Mouse (Mus musculus) bone marrow macrophage, adult 2 months (primary cell): ENCODE results near the gene 2310030G06Rik. TPM values are rescaled to one million over a fixed set of nuclear protein-coding genes. Genes with fewer than 3 reads are reported as not detected.

Experiments used
- H3K27ac ChIP-seq: 2 replicates; pipeline ENCODE4 v1.5.1; 2012; ENCODE audit warnings: low read depth, low read length; ENCODE audit not compliant: insufficient read depth
- H3K4me1 ChIP-seq: 2 replicates; pipeline ENCODE4 v1.6.1; 2012; ENCODE audit warnings: low read length; ENCODE audit not compliant: control insufficient read depth, insufficient read depth
- H3K4me3 ChIP-seq: 2 replicates; pipeline ENCODE4 v1.5.1; 2012; ENCODE audit warnings: mild to moderate bottlenecking, low read length, moderate library complexity; ENCODE audit not compliant: insufficient read depth
- CTCF ChIP-seq: IDR thresholded peaks from 2 replicates; pipeline ENCODE4 v1.5.1; 2012; ENCODE audit warnings: low read depth, mild to moderate bottlenecking, low read length, moderate library complexity
- POLR2A ChIP-seq: IDR thresholded peaks from 2 replicates; pipeline ENCODE4 v1.6.1; 2012; ENCODE audit warnings: mild to moderate bottlenecking, low read depth, low read length, borderline replicate concordance
- polyA plus RNA-seq: library from polyadenylated mRNA; stranded (reverse); fragments of >200 nt; gene quantifications from 2 replicates; pipeline ENCODE4 v1.2.4, GENCODE M21; 2012; ENCODE audit not compliant: missing spikeins, insufficient read depth, insufficient read length

2310030G06Rik gene
- polyA plus RNA-seq, 1 experiment: not detected

DNA sequence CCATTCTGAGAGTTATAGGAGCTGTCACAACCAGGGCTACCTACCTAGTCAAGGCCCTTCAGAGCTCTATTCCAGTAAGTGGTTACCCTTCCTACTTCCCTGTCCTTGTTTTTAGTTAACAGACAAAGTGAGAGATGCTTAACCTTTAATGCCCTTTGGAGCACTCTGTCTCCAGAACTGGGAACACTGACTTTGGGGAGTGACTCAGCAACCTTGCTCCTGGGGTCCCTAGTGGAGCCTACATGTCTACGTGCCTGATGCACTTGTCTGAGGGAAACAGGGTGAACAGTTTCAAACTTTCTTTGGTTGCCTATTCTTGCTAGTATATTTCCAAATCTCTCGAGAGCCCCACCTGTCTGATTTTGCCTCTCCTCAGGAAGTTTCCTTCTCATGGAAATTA lies 3.6 kb downstream of the 2310030G06Rik start:
- Histone ChIP-seq H3K4me1 (0 out of 2 replicates have a peak, but pooled peaks cover 5% of the 10 kb centered on the region), H3K4me3 (no peak overlapping the region), H3K27ac (no peak overlapping the region)
- TF ChIP-seq POLR2A (no peak), CTCF (no peak)

DNA sequence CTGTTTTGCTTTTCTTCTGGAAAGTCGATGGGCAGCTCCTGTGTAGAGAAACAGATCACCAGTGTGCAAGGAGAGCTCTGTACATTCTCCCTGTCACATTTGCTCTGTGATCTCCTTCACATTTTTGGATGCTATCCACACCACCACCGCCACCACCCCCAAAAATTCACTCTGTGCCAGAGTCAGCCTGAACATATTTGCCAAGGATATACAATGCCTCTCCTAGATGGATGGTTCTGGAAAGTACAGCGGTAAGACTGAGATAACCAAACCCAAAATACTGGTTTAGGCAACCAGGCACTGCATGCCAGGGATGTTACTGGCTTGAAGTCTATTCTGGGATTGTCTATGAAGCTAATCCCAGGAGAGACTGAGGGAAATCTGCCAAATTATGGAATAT lies 4.1 kb downstream of the 2310030G06Rik start:
- TF ChIP-seq CTCF: no peak
- Histone ChIP-seq H3K4me1 (0 out of 2 replicates have a peak, but pooled peaks cover 5% of the 10 kb centered on the region), H3K4me3 (no peak overlapping the region), H3K27ac (no peak overlapping the region)

DNA sequence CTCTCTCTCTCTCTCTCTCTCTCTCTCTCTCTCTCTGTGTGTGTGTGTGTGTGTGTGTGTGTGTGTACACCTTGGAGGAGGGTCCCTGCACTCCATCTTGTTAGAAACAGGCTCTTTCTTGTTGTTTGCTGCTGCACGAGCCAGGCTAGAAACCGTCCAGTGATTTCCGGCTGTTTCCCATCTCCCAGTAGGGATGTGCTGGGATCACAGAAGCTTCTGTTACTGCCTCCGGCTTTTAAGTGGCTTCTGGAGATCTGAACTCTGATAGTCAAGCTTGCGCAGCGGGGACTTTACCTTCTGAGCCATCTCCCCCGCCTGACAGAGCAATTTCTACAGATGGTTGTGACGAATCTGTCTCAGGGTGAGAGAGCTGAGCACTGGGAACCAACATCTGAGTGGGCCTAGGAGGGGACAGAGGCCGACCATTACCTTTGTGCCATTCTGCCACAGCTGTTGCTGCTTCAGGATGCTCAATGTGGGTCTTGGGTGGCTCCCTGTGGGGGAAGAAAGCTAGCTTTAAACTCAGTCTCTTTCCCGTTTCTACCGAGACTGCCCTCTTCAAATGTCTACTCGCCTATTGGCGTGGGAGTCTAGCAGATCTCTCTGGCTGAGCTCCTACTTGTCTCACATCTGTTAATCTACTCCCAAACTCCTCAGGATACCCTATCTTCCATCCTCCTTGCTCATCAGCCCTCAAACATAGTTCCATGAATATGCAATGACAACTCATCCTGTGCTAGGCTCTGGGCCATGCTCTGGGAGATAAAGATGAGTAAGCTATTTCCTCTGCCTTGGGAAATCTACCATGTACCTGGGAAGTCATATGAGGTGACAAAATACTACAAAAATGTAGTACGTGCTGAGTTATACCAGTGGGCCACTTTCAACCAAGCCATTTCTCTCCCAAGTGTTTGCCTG lies 5.2 kb downstream of the 2310030G06Rik start:
- TF ChIP-seq CTCF (no peak), POLR2A (no peak)
- H3K27ac ChIP-seq: no peak overlapping the region
- 0 out of 2 replicates have a peak, but pooled peaks cover 5% of the 10 kb centered on the region for H3K4me1 ChIP-seq
- H3K4me3 ChIP-seq: no peak overlapping the region

DNA sequence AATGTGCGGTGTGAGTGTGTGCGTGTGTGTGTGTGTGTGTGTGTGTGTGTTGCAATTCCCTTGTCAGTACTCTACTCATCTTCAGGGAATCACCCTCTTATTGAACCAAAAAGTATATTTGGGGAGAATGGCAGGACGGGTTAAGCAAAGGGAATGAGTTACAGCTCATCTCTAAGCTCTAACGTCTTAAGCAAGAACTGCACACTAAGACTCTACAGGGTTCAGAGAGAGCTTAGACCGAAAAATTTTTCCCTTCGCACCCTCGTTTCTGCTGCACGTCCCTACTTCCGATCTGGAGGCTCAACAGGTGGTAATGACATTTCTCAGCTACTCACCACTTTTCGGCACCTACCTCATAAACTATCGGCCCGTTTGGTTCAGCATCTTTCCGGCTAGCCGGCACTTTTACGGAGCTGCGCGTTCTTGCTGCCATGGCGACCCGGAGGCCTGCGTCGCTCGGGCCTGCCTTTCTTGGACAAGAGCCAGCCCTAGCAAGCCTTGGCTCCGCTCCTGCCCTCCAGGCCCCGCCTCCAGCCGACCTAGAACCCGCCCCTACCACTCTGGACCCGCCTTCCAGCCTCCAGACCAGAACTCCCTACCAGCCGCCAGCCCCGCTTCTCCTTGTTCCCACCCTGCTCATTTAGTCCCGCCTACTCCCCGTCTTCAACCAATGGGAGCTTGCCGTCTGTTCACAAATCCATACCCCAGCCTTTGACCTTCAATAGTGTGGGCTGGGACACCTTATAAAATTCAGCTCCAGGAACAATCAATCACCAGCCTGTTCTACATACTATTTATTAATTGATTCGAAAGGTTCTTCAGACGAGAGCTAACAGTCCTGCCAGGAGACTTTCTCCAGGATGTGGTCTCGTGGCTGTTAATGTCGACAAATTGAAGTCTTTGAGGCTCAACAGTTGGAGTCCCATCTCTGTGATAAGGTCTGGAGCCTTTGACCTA lies 7.1 kb downstream of the 2310030G06Rik start, which contains the start of gene Dixdc1:
TSS of gene Dixdc1 (minus strand) at position 604 of the 957 bp plus-strand sequence.
- H3K27ac ChIP-seq: no peak within 1 kb of the TSS
- TF ChIP-seq POLR2A (no peak), CTCF (no peak)
- H3K4me3 ChIP-seq: peak within 1 kb of the TSS; percentile 23
- H3K4me1 ChIP-seq: 0 out of 2 replicates have a peak, but pooled peaks cover 5% of the 10 kb centered on the region

DNA sequence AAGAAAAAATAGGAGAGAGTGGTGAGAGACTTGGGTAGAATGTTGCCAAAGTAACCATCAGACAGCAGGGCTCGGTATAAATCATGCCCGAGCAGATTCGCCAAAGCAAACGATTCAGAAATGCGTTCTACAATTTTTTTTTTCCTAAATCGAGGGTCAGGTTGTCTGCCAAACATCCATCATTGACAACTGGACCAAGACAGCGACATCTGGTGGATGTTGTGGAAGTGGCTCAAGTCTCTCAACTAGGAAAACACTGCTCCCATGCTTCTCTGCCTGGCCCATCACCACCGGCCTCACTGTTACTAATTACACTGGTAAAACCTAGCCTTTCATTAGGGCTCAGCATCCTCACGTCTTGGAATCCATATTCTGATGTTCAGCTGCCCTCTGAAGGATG lies 11.3 kb downstream of the 2310030G06Rik start:
- TF ChIP-seq CTCF: no peak
- TF ChIP-seq POLR2A: no peak
- 0 out of 2 replicates have a peak, but pooled peaks cover 5% of the 10 kb centered on the region for H3K4me1 ChIP-seq
- H3K4me3 ChIP-seq: no peak overlapping the region
- no peak overlapping the region for H3K27ac ChIP-seq

DNA sequence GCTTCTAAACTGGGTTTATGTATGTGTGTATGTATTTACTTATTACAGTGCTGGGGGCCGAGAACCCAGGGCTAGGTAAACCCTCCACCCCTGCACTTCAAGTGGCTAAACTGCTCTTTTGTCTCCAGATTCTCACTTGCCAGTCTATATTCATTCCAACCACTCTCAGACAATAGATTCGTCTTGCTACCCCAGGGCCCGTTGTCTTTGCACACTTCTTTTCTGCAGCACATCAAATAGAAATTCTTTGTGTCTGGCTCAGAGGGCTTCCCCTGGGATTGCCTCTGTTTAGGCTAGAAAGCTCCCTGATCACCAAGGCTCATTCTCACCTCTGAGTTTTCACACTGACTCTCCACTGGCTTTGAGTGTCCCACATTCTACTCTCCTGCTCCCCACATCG lies 13.8 kb downstream of the 2310030G06Rik start:
- TF ChIP-seq POLR2A (no peak), CTCF (no peak)
- H3K27ac ChIP-seq: no peak overlapping the region
- H3K4me3 ChIP-seq: no peak overlapping the region
- H3K4me1 ChIP-seq: peaks cover 3% of the 10 kb centered on the region

DNA sequence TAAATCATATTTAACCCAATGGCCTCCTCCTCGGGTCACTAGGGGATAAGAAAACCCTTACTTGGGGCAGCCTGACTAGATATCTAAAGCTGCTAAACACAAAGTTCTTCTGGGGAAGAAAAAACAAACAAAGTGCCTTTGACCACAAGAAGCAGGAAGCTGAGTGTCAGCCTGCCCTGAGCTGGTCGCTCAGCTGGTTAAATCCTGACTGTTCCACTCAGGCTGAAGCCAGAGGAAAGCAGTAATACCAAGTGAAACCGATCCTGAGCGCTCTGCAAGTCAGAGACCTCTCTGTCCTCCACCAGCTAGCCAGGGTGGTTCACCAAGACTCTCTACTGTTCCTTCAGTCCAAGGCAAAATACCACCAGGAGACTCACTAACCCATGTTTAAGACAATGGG lies 16.7 kb downstream of the 2310030G06Rik start:
- peaks cover 3% of the 10 kb centered on the region for H3K4me1 ChIP-seq
- TF ChIP-seq POLR2A (no peak), CTCF (no peak)
- no peak overlapping the region for H3K4me3 ChIP-seq
- no peak overlapping the region for H3K27ac ChIP-seq

DNA sequence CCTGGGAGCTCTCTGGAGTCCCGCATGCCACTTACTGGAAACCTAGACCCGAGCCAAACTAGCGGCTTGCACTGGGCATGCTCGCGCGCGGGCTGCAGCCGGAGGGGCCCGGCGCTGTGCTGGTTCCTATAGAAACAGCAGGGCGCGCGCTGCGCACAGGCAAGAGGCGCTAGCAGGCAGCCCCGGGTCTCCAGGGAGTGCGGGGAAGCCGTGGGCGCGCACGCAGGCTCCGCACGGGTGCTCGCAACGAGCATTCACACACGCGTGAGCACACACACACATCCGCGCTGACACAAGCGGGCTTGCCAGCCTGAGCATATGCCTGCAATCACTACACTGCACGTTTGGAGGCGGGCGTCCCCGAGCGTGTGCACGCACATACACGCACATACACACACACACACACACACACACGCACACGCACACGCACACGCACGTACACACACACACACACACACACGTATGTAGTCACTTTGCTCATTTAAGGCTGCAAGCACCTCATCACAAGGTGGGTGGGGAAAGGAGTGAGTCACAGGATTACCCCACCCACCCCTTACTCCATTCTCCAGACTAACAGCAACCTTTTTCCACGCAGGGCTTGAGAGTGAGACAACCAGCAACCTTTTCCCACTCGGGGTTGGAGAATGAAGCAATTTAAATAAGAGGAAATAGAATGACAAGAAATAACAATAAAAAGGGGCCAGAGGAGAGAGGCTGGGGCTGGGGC lies 18.2 kb downstream of the 2310030G06Rik start:
- no peak overlapping the region for H3K27ac ChIP-seq
- H3K4me1 ChIP-seq: peaks cover 3% of the 10 kb centered on the region
- TF ChIP-seq CTCF (no peak), POLR2A (no peak)
- H3K4me3 ChIP-seq: peak overlapping the region; percentile 67
